Comparison of ENCODE assay signal across 9 mouse cellular contexts in the genomic region with DNA sequence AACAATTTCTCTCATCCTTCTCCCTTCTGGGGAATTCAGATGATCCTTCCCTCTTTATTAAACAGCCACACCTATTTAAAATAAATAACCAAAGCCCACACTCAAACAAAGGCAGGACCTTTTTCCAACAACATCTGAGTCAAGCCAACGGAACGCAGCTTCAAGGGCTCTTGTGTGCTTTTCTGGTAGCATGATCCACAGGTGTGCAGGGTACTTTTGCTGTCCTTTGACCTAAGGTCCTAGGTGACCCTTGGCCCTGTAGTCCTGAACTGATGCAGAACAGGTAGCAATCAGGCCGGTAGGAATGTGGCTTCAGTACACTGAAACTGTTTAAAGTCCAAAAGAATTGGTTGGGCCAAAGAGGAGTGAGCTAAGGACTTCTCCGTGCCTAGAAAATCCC. TPM values are rescaled to one million over a fixed set of nuclear protein-coding genes. Genes with fewer than 3 reads are reported as not detected.
DNase-seq lines count a peak whose midpoint lies in the region; ATAC-seq and TF ChIP-seq lines count a peak whose summit lies in the region.
"Had no signal": no experiment of that assay in that cellular context is flagged by ENCODE, and none has a peak within 500 bp of the region (broad histone marks: within the 10 kb centered on the region; RNA-seq: fewer than 3 reads in every experiment).

No protein-coding gene starts in this region.

- no peaks in the 10 kb centered on the region for H3K36me3 ChIP-seq in intestine, postnatal 0 days (ENCODE audit: control insufficient read depth, insufficient read depth)
- no peaks in the 10 kb centered on the region for H3K36me3 ChIP-seq in stomach, embryonic 15.5 days

- H3K4me3 ChIP-seq in layer of hippocampus, adult 2 months, result peak overlapping the region; percentile 82; the same call in 1 of the 2 replicates
- H3K4me3 ChIP-seq in intestine, postnatal 0 days (ENCODE audit: low read depth, low read length), result 0 out of 2 replicates have a peak overlapping the region, but pooled peaks have one; percentile 64
- H3K4me3 ChIP-seq in stomach, embryonic 15.5 days (replicated peaks), result no peak overlapping the region; the same call in 1 of the 2 replicates

- no peaks in the 10 kb centered on the region for H3K9me3 ChIP-seq in intestine, postnatal 0 days (ENCODE audit: control insufficient read depth)
- H3K9me3 ChIP-seq in stomach, embryonic 15.5 days, result no peaks in the 10 kb centered on the region

- peak overlapping the region; percentile 81 for H3K4me2 ChIP-seq in intestine, postnatal 0 days (replicated peaks; ENCODE audit: low read depth)
- H3K4me2 ChIP-seq in stomach, embryonic 15.5 days, result peak overlapping the region; percentile 25; the same call in 1 of the 2 replicates

- no peak for TF ChIP-seq CTCF in layer of hippocampus, adult 2 months (conservative IDR thresholded peaks at IDR 0.05)
- no peak for TF ChIP-seq CTCF in intestine, postnatal 0 days (IDR thresholded peaks at IDR 0.05; ENCODE audit: low read depth)

- no peak for DNase-seq in layer of hippocampus, adult 2 months (ENCODE audit: low spot score in 2 of 2)
- DNase-seq in layer of hippocampus, adult 18-20 months (ENCODE audit: low spot score in 2 of 2), result no peak
- DNase-seq in lung, adult 18-20 months, result peak; percentile 65 to 68
- DNase-seq in layer of hippocampus, postnatal 36 days, result no peak
- DNase-seq in adipocyte (ENCODE audit: low spot score), result no peak
- DNase-seq in urinary bladder, postnatal 36 days (ENCODE audit: low spot score in 2 of 2), result no peak

- H3K9ac ChIP-seq in intestine, postnatal 0 days (ENCODE audit: low read depth, low read length), result no peak overlapping the region
- no peak overlapping the region for H3K9ac ChIP-seq in stomach, embryonic 15.5 days

- H3K27ac ChIP-seq in layer of hippocampus, adult 2 months, result peak overlapping the region; percentile 87; the same call in 1 of the 2 replicates
- H3K27ac ChIP-seq in intestine, postnatal 0 days (ENCODE audit: low read depth, low read length), result peak overlapping the region; percentile 95
- no peak overlapping the region for H3K27ac ChIP-seq in stomach, embryonic 15.5 days

- 36% methylated on average over 4 of the region's 4 CpGs for WGBS in intestine, postnatal 0 days
- 42% methylated on average over 4 of the region's 4 CpGs for WGBS in stomach, embryonic 15.5 days

- peaks cover 7% of the 10 kb centered on the region; the same call in 1 of the 2 replicates for H3K4me1 ChIP-seq in intestine, postnatal 0 days (replicated peaks; ENCODE audit: control insufficient read depth, insufficient read depth, low read length)
- H3K4me1 ChIP-seq in stomach, embryonic 15.5 days, result peaks cover 3% of the 10 kb centered on the region; the same call in 1 of the 2 replicates

- ATAC-seq in intestine, postnatal 0 days, result peak; percentile 28
- peak; percentile 37; the same call in 1 of the 2 replicates for ATAC-seq in stomach, embryonic 15.5 days (ENCODE audit: insufficient read depth, low FRiP score, low read depth)

- no peaks in the 10 kb centered on the region for H3K27me3 ChIP-seq in intestine, postnatal 0 days (replicated peaks; ENCODE audit: control insufficient read depth, insufficient read depth, low read length)
- H3K27me3 ChIP-seq in stomach, embryonic 15.5 days (replicated peaks), result 0 out of 2 replicates have a peak, but pooled peaks cover 4% of the 10 kb centered on the region

RNA-seq across cellular contexts. Expression of a gene that starts 0.6 kb away (rescaled TPM):
- total RNA-seq in layer of hippocampus, adult 2 months (2021), result 10 to 100 TPM in 1 of 2 experiments, 1 to 10 TPM in 1; 9.2 to 12.3 TPM
- 10 to 100 TPM; 12.9 to 14.4 TPM for total RNA-seq in layer of hippocampus, adult 18-20 months (2021)
- 512 and 547 TPM in 2 replicates for polyA plus RNA-seq in intestine, postnatal 0 days (2015; fragmentation: Nextera tagmentation; extraction: Ambion mirVana)
- 32.5 and 36.7 TPM in 2 replicates for polyA plus RNA-seq in stomach, embryonic 15.5 days (2015; fragmentation: Nextera tagmentation; extraction: Ambion mirVana)
- 10 to 100 TPM in 1 of 2 experiments, 1 to 10 TPM in 1; 9.2 to 10.2 TPM for total RNA-seq in layer of hippocampus, postnatal 36 days (2021)
- total RNA-seq: hematopoietic stem cell, adult 5-6 weeks had no signal

RNA-seq across cellular contexts. Expression of a gene that starts 11.7 kb away (rescaled TPM):
- total RNA-seq in layer of hippocampus, adult 2 months (2021), result 10 to 100 TPM; 11.8 to 13.4 TPM
- 10 to 100 TPM; 10.1 to 10.8 TPM for total RNA-seq in layer of hippocampus, adult 18-20 months (2021)
- polyA plus RNA-seq in intestine, postnatal 0 days (2015; fragmentation: Nextera tagmentation; extraction: Ambion mirVana), result 4.3 and 5.0 TPM in 2 replicates
- 13.0 and 13.3 TPM in 2 replicates for polyA plus RNA-seq in stomach, embryonic 15.5 days (2015; fragmentation: Nextera tagmentation; extraction: Ambion mirVana)
- total RNA-seq in layer of hippocampus, postnatal 36 days (2021), result 10 to 100 TPM; 10.7 to 11.5 TPM

Comparison
In these comparisons a context has a peak if more than half of its experiments do, and no peak if none do; other contexts are left out.
1. DNase-seq: peak in lung, adult 18-20 months (2 of 2); none in layer of hippocampus, adult 2 months (0 of 2), layer of hippocampus, adult 18-20 months (0 of 2), layer of hippocampus, postnatal 36 days (0 of 2), adipocyte (single experiment) and urinary bladder, postnatal 36 days (0 of 2).